Mouse (Mus musculus) Patski (cell line): ENCODE data around the gene 6030452D12Rik. TPM values are rescaled to one million over a fixed set of nuclear protein-coding genes. Genes with fewer than 3 reads are reported as not detected.

Source experiments
- ATAC-seq: fragments of 100-300 bp; one replicate; pipeline ENCODE4 v1.8.0; 2021
- CTCF ChIA-PET: fragments of 350-600 bp; sonication (Branson Sonifier 250); formaldehyde crosslinking; loops from one replicate; lab custom pipeline; 2022; ENCODE audit warnings: inconsistent platforms; lab: Charles Lee
- POLR2A ChIA-PET: fragments of 350-600 bp; sonication (Branson Sonifier 250); formaldehyde crosslinking; loops from one replicate; lab custom pipeline; 2022; ENCODE audit warnings: antibody characterized with exemption, inconsistent platforms; lab: Charles Lee
- DNase-seq: peaks from one replicate; pipeline ENCODE4 v3.0.0-alpha.2; 2011; ENCODE audit warnings: low read depth, low spot score
- H3K27me3 ChIP-seq: fragments of 371-371 bp; one replicate; pipeline ENCODE4 v1.5.1; 2021
- CTCF ChIP-seq: fragments of 100-300 bp; IDR thresholded peaks from one replicate; pipeline ENCODE4 v1.5.1; 2021
- in situ Hi-C: fragments of 300-500 bp; cut with MboI; formaldehyde crosslinking; loops from 3 replicates; pipeline ENCODE4 v1.11.1; 2018; ENCODE audit warnings: low pct_unique_long_range_greater_than_20kb, mixed read lengths
- polyA plus RNA-seq: library from polyadenylated mRNA; unstranded; gene quantifications from one replicate; pipeline ENCODE4 v1.2.3, GENCODE M21; 2021

6030452D12Rik gene
- polyA plus RNA-seq = not detected

DNA sequence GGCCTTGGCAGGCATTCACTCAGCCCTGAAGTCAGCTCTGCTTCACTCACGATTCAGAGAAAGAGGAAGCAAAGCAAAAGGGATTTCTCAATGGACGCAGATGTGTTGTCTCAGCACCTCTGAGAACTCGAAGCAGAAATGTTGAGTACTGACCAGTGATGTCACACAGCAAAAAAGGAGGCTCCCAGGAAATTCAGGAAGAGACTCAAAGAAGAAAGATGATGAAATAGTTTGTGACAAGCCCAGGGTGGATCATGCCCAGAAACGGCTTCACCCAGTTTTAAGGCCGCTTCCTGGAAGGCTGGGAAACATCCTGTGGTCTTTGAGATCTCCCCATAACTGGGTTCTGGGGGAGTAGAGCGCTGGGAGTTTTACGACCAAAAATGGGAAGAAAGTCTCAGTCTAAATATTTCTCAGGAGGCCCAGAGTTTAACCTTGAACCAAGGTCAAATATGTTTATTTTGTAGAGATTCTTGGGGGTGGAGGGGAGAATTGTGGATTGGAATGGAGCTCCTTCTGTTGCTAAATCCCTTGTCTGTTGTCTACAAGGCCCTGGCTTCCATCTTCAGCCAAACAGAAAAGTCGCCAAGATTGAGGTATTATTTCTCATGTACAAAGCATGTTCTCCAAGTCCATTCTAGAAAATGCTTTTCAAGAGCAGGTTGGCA lies at the start of gene 6030452D12Rik:
6030452D12Rik (plus strand) TSS at position 505 of the 668 bp plus-strand sequence.
- TF ChIP-seq CTCF = no peak
- H3K27me3 ChIP-seq = no peaks in the 10 kb centered on the region
- DNase-seq (no peak), ATAC-seq (no peak)
- ChIA-PET POLR2A (no interaction called here), CTCF (interaction anchor here (1.2 kb wide), 1 partner anchor 30 kb away, joined by 3 read pairs; no protein-coding TSS in a partner anchor)
- in situ Hi-C loops = no loop called here

DNA sequence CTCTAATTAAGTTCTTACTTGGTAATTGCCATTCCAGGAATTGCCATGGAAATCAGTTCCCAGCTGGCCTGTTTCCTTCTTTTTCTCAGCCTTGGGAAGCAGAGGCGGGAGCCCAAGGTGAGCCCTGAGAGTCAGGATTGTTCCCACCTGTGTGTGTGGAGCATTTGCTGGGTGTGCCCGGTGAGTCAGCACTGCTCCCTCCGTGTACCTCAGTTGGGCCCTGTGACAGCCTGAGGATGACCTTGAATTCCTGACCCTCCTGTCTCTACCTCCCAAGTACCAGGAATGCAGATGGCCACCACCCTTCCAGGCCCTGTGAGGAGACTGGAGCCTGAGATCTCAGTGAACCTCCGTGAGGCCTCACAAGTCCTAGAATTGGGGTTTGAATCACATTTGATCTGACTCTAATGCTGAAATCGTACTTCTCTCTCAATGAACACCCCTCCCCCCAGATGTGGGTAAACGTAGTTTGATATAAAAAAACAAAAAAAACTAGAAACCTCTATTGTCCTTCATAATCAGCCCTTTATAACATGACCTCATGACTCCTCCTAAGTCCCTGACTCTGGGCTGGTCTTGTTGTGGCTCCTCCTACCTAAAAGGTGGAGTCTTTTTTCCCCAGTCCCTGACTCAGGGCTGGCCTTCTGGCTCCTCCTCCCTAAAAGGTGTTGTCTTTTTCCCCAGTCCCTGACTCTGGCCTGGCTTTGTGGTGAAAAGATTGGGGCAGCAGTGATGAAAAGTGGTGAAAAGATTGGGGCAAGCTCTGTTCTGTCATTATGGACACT lies 48.8 kb upstream of the 6030452D12Rik start:
- DNase-seq = no peak
- in situ Hi-C loops = no loop called here

DNA sequence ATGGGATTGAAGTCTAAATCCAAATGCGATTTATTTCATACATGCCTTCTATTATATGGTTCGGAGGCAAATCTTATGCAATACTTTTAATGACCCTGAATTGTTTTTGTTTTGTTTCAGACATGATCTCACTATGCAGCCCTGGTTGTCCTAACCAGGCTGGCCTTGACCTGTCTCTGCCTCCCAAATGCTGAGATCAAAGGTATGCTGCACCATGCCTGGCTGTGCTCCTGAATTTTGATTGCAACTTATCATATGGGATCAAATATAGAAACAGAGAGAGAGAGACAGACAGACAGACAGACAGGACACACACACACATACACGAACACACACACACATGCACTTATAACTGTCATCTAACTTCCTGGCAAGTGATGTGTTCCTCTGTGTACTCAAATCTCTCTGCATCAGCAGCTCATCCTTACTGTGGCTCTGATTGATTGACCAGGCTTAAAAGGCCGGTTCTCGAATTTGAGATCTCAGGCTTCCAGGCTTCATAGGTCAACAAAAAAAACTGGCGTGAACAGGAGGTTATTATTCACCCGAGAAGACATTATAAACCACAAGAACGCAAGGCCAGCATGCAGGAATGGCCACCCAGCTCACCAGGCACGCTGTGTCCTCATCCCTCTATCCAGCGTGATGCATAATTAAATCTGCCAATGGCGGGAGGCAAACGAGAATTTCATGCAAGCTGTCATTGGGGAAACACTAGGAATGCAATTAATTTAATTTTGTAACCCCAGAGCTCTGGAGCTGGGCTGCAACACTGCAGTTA lies 47.4 kb upstream of the 6030452D12Rik start:
- CTCF ChIA-PET = interaction anchor here (1.2 kb wide), 1 partner anchor 19 kb away, joined by 4 read pairs; no protein-coding TSS in a partner anchor
- peak; percentile 51 for ATAC-seq
- in situ Hi-C loops = no loop called here
- peak; percentile 30 for DNase-seq
- POLR2A ChIA-PET = no interaction called here
- TF ChIP-seq CTCF = no peak
- H3K27me3 ChIP-seq = no peaks in the 10 kb centered on the region

More for the DNA sequence above, 48.8 kb upstream of the 6030452D12Rik start:
- ChIA-PET POLR2A (interaction anchor here (0.6 kb wide), 1 partner anchor 11 kb away, joined by 3 read pairs; no protein-coding TSS in a partner anchor), CTCF (no interaction called here)
- no peak for TF ChIP-seq CTCF
- no peaks in the 10 kb centered on the region for H3K27me3 ChIP-seq
- no peak for ATAC-seq

GRCm38 (mm10) chr8:106454036-106454435 lies 46.3 kb upstream of the 6030452D12Rik start:
- DNase-seq (no peak), ATAC-seq (no peak)
- POLR2A ChIA-PET = interaction anchor here (0.6 kb wide), 1 partner anchor 165 kb away, joined by 3 read pairs; no protein-coding TSS in a partner anchor
- no peak for TF ChIP-seq CTCF
- in situ Hi-C loops = no loop called here
- CTCF ChIA-PET = no interaction called here
- H3K27me3 ChIP-seq = no peaks in the 10 kb centered on the region

DNA sequence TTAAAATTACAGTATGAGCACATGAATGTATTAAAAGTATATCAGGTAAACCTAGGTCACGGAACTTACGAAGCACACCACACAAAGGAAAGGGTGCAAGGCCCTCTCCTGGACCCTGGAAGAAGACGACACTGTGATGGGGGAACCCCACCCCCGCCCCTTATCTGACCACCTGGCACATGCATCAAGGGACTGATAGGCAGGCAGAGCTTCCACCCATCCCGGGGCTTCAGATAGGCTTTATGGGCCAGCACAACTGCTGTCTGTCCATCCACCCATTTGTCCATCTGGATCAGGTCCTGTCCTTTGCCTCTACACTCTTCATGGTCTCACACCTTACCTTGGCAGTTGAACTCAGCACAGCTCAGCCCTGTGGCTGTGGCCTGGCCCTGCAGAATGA lies 38.2 kb upstream of the 6030452D12Rik start:
- H3K27me3 ChIP-seq = no peaks in the 10 kb centered on the region
- no peak for ATAC-seq
- no peak for TF ChIP-seq CTCF
- DNase-seq = no peak
- POLR2A ChIA-PET = interaction anchor here (0.6 kb wide), 1 partner anchor 196 kb away, joined by 3 read pairs; no protein-coding TSS in a partner anchor
- in situ Hi-C loops = no loop called here
- CTCF ChIA-PET = interaction anchor here (1.0 kb wide), 1 partner anchor 72 kb away, joined by 3 read pairs; no protein-coding TSS in a partner anchor

DNA sequence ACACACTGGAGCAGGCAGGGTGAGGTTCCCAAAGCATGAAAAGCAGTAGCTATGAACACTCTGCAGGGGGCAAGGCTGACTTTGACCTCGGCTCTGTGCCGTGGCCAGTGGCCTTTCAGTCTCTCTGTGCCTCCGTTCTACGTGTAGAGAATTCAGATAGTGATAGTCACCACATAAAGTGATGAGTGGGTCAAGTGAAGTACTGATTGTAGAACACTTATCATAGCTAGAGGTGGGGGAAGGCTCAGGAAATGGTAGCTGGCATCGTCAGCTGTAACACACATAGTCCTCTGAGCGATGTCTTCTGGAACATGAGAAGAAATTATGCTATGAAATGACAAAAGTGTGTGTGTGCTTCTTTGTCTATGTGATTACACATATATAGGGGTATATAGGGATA lies 36.5 kb upstream of the 6030452D12Rik start:
- no peak for ATAC-seq
- in situ Hi-C loops = no loop called here

DNA sequence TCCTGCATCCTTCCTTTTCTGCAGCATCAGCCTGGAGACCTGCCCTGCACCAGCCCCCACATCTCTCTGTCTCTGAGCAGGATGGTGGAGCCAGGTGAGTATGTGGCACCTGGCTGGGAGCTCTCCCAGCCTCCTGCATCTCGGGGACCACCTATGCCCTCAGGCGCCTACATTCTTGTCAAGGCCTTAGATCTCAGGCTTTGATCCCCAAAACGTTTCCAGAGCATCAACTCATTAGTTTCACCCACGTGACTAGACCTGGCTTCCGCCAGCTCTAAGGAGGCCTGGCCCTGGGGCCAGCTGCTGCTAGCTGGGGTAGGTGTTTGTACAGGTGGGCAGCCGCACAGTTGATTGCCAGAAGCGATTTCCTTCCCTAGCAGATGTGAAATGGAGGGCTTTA lies 30.8 kb upstream of the 6030452D12Rik start:
- ChIA-PET POLR2A (no interaction called here), CTCF (no interaction called here)
- DNase-seq (no peak), ATAC-seq (no peak)
- in situ Hi-C loops = no loop called here
- TF ChIP-seq CTCF = no peak
- H3K27me3 ChIP-seq = no peaks in the 10 kb centered on the region

More for the DNA sequence above, 36.5 kb upstream of the 6030452D12Rik start:
- POLR2A ChIA-PET = no interaction called here
- no peak for DNase-seq
- CTCF ChIA-PET = interaction anchor here (0.7 to 1.8 kb wide), 4 partner anchors 14 to 31 kb away, joined by 3 to 5 read pairs (median 3); no protein-coding TSS in a partner anchor
- TF ChIP-seq CTCF = no peak
- no peaks in the 10 kb centered on the region for H3K27me3 ChIP-seq

GRCm38 (mm10) chr8:106474001-106474400 lies 26.3 kb upstream of the 6030452D12Rik start:
- CTCF ChIA-PET = interaction anchor here (1.5 kb wide), 1 partner anchor 27 kb away, joined by 3 read pairs; no protein-coding TSS in a partner anchor
- no peak for DNase-seq

GRCm38 (mm10) chr8:106504241-106504640 lies 3.9 kb downstream of the 6030452D12Rik start:
- POLR2A ChIA-PET = no interaction called here
- no peak for ATAC-seq

More at GRCm38 (mm10) chr8:106474001-106474400, 26.3 kb upstream of the 6030452D12Rik start:
- in situ Hi-C loops = no loop called here
- POLR2A ChIA-PET = interaction anchor here (0.6 kb wide), 1 partner anchor 43 kb away, joined by 3 read pairs; no protein-coding TSS in a partner anchor
- no peaks in the 10 kb centered on the region for H3K27me3 ChIP-seq
- no peak for TF ChIP-seq CTCF
- ATAC-seq = no peak

More at GRCm38 (mm10) chr8:106504241-106504640, 3.9 kb downstream of the 6030452D12Rik start:
- DNase-seq = no peak
- CTCF ChIA-PET = interaction anchor here (1.3 kb wide), 1 partner anchor 28 kb away, joined by 3 read pairs; no protein-coding TSS in a partner anchor
- H3K27me3 ChIP-seq = no peaks in the 10 kb centered on the region
- in situ Hi-C loops = no loop called here
- no peak for TF ChIP-seq CTCF
